In the genomic region with DNA sequence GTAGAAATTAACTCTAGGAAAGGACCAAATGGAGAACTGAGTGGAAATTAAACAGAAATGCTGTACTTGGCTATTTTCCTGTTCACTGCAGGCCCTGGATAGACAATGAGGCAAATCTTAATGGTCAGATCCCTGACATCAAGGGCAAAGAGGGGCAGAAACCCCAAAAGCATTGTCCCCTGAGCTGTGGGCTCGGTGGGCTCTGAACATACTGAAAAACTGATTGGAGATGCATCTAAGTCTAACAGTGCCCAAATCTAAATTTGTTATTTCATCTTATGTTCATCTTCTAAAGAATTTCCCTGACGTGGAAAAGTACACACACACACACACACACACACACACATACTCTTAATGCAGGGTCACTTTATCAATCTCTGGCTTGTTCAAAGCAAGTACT, we compare ENCODE assay signal across 10 mouse cellular contexts. TPM values are rescaled to one million over a fixed set of nuclear protein-coding genes. Genes with fewer than 3 reads are reported as not detected.
A peak's percentile ranks its signal among the peaks of the same experiment; 100 is the strongest.
DNase-seq lines count a peak whose midpoint lies in the region; ATAC-seq and TF ChIP-seq lines count a peak whose summit lies in the region.
"Had no signal": no experiment of that assay in that cellular context is flagged by ENCODE, and none has a peak within 500 bp of the region (broad histone marks: within the 10 kb centered on the region; RNA-seq: fewer than 3 reads in every experiment).

No protein-coding gene starts in this region.

- peak overlapping the region; percentile 96 for H3K4me3 ChIP-seq in gastrocnemius, adult 2 months
- peak overlapping the region; percentile 5 for H3K4me3 ChIP-seq in megakaryocyte, embryonic 14.5 days (replicated peaks)
- peak overlapping the region; percentile 83 for H3K4me3 ChIP-seq in limb, embryonic 14.5 days (replicated peaks; ENCODE audit: low read length)
- H3K4me3 ChIP-seq in stomach, embryonic 16.5 days (replicated peaks; ENCODE audit: low read length) = peak overlapping the region; percentile 75

- H3K36me3 ChIP-seq in megakaryocyte, embryonic 14.5 days (replicated peaks; ENCODE audit: low read length) = no peaks in the 10 kb centered on the region
- H3K36me3 ChIP-seq in limb, embryonic 14.5 days (ENCODE audit: control insufficient read depth, insufficient read depth, low read length) = no peaks in the 10 kb centered on the region
- H3K36me3 ChIP-seq in stomach, embryonic 16.5 days (ENCODE audit: control insufficient read depth, insufficient read depth, low read length) = no peaks in the 10 kb centered on the region

- no peak for ATAC-seq in megakaryocyte, adult 5-6 weeks (ENCODE audit: poor library complexity, severe bottlenecking)
- no peak for ATAC-seq in limb, embryonic 14.5 days (ENCODE audit: low FRiP score, low read depth)
- no peak for ATAC-seq in stomach, embryonic 16.5 days (ENCODE audit: insufficient read depth, low FRiP score)

- peak overlapping the region; percentile 73 for H3K4me2 ChIP-seq in limb, embryonic 14.5 days (replicated peaks; ENCODE audit: low read depth, low read length, severe bottlenecking)
- peak overlapping the region; percentile 82; the same call in 1 of the 2 replicates for H3K4me2 ChIP-seq in stomach, embryonic 16.5 days (ENCODE audit: low read depth, low read length)

- no peak for TF ChIP-seq CTCF in gastrocnemius, adult 2 months (IDR thresholded peaks at IDR 0.05)

- peaks cover 55% of the 10 kb centered on the region for H3K27me3 ChIP-seq in megakaryocyte, embryonic 14.5 days (replicated peaks)
- H3K27me3 ChIP-seq in limb, embryonic 14.5 days (ENCODE audit: control insufficient read depth, insufficient read depth, low read length) = no peaks in the 10 kb centered on the region
- no peaks in the 10 kb centered on the region for H3K27me3 ChIP-seq in stomach, embryonic 16.5 days (ENCODE audit: control insufficient read depth, insufficient read depth, low read length)

- intact Hi-C loops in gastrocnemius, adult 2 months (cut with DNase I) = loop anchor here (2.0 to 5.0 kb wide), 2 partner anchors 27 to 55 kb away; partner anchors contain the start of gene Smpd1

- DNase-seq in gastrocnemius, adult 2 months = no peak
- DNase-seq in gastrocnemius, postnatal 10 days = no peak
- no peak for DNase-seq in limb, embryonic 14.5 days (ENCODE audit: low spot score)
- DNase-seq in adrenal gland, postnatal 25 days = no peak
- DNase-seq in right cerebral cortex, postnatal 10 days (ENCODE audit: low spot score in 2 of 2) = no peak

- peak overlapping the region; percentile 74; the same call in 1 of the 2 replicates for H3K9ac ChIP-seq in limb, embryonic 14.5 days (ENCODE audit: low read depth, low read length, severe bottlenecking)
- H3K9ac ChIP-seq in stomach, embryonic 16.5 days (ENCODE audit: low read length) = peak overlapping the region; percentile 79; the same call in 1 of the 2 replicates

- WGBS in limb, embryonic 14.5 days = 87% methylated on average over 2 of the region's 2 CpGs
- WGBS in stomach, embryonic 16.5 days = 73% methylated on average over 2 of the region's 2 CpGs

- H3K27ac ChIP-seq in gastrocnemius, adult 2 months = peak overlapping the region; percentile 92; the same call in 1 of the 2 replicates
- no peak overlapping the region for H3K27ac ChIP-seq in limb, embryonic 14.5 days (replicated peaks; ENCODE audit: low read depth, low read length)
- no peak overlapping the region for H3K27ac ChIP-seq in stomach, embryonic 16.5 days (ENCODE audit: low read length)
- H3K27ac ChIP-seq: macrophage had no signal

- no peak for TF ChIP-seq POLR2A in limb, embryonic 14.5 days (IDR thresholded peaks at IDR 0.05; ENCODE audit: borderline replicate concordance, extremely low read depth, insufficient read depth, insufficient read length)

- H3K9me3 ChIP-seq in megakaryocyte, embryonic 14.5 days = peaks cover 8% of the 10 kb centered on the region
- no peaks in the 10 kb centered on the region for H3K9me3 ChIP-seq in limb, embryonic 14.5 days (ENCODE audit: control insufficient read depth, low read length)
- no peaks in the 10 kb centered on the region for H3K9me3 ChIP-seq in stomach, embryonic 16.5 days (replicated peaks; ENCODE audit: control insufficient read depth, low read length)

- peaks cover 18% of the 10 kb centered on the region for H3K4me1 ChIP-seq in megakaryocyte, embryonic 14.5 days
- H3K4me1 ChIP-seq in limb, embryonic 14.5 days (ENCODE audit: control insufficient read depth, insufficient read depth, low read length) = peaks cover 10% of the 10 kb centered on the region
- H3K4me1 ChIP-seq in stomach, embryonic 16.5 days (ENCODE audit: control insufficient read depth, insufficient read depth, low read length) = peaks cover 14% of the 10 kb centered on the region

RNA-seq across cellular contexts. Expression of gene Apbb1, which starts 0.5 kb away (rescaled TPM):
- total RNA-seq in gastrocnemius, adult 2 months (2021) = 1 to 10 TPM; 7.1 to 7.2 TPM
- 10 to 100 TPM; 10.6 to 13.0 TPM for total RNA-seq in gastrocnemius, postnatal 10 days (2021)
- 4.3 and 6.3 TPM in 2 replicates for polyA plus RNA-seq in megakaryocyte, embryonic 14.5 days (2012; ENCODE audit: insufficient read depth, low replicate concordance)
- 1.6 and 1.9 TPM in 2 replicates for total RNA-seq in megakaryocyte, adult 5-6 weeks (2015)
- 3.7 and 9.5 TPM in 2 replicates for total RNA-seq in megakaryocyte, adult 5-6 weeks (2017)
- polyA plus RNA-seq in limb, embryonic 14.5 days (2012; rRNA removed) = 55.1 and 80.3 TPM in 2 replicates
- polyA plus RNA-seq in limb, embryonic 14.5 days (2014; fragmentation: Nextera tagmentation; extraction: Ambion mirVana) = 30.3 and 34.5 TPM in 2 replicates
- polyA plus RNA-seq in stomach, embryonic 16.5 days (2015; fragmentation: Nextera tagmentation; extraction: Ambion mirVana) = 36.2 and 38.7 TPM in 2 replicates
- total RNA-seq in adrenal gland, postnatal 25 days (2021) = 13.6 and 15.0 TPM in 2 replicates

RNA-seq across cellular contexts. Expression of gene Hpx, which starts 18.0 kb away (rescaled TPM):
- not detected for total RNA-seq in gastrocnemius, adult 2 months (2021)
- total RNA-seq in gastrocnemius, postnatal 10 days (2021) = 1 to 10 TPM in 1 of 2 experiments, not detected in 1; 2.5 TPM
- not detected in 2 replicates for polyA plus RNA-seq in megakaryocyte, embryonic 14.5 days (2012; ENCODE audit: insufficient read depth, low replicate concordance)
- total RNA-seq in megakaryocyte, adult 5-6 weeks (2015) = not detected in 2 replicates
- 0.29 TPM in 1 of 2 replicates, not detected in the other for total RNA-seq in megakaryocyte, adult 5-6 weeks (2017)
- 0.96 and 1.1 TPM in 2 replicates for polyA plus RNA-seq in limb, embryonic 14.5 days (2012; rRNA removed)
- 0.26 TPM in 1 of 2 replicates, not detected in the other for polyA plus RNA-seq in limb, embryonic 14.5 days (2014; fragmentation: Nextera tagmentation; extraction: Ambion mirVana)
- polyA plus RNA-seq in stomach, embryonic 16.5 days (2015; fragmentation: Nextera tagmentation; extraction: Ambion mirVana) = 10.8 and 15.1 TPM in 2 replicates
- total RNA-seq in adrenal gland, postnatal 25 days (2021) = 0.21 and 22.0 TPM in 2 replicates
- total RNA-seq: common myeloid progenitor, adult 5-6 weeks had no signal

RNA-seq across cellular contexts. Expression of gene Smpd1, which starts 27.8 kb away (rescaled TPM):
- 10 to 100 TPM; 53.4 to 56.8 TPM for total RNA-seq in gastrocnemius, adult 2 months (2021)
- 10 to 100 TPM; 42.9 to 44.0 TPM for total RNA-seq in gastrocnemius, postnatal 10 days (2021)
- 33.2 and 48.4 TPM in 2 replicates for polyA plus RNA-seq in megakaryocyte, embryonic 14.5 days (2012; ENCODE audit: insufficient read depth, low replicate concordance)
- 25.8 and 26.1 TPM in 2 replicates for total RNA-seq in megakaryocyte, adult 5-6 weeks (2015)
- total RNA-seq in megakaryocyte, adult 5-6 weeks (2017) = 24.7 and 33.3 TPM in 2 replicates
- 33.7 and 45.5 TPM in 2 replicates for polyA plus RNA-seq in limb, embryonic 14.5 days (2012; rRNA removed)
- polyA plus RNA-seq in limb, embryonic 14.5 days (2014; fragmentation: Nextera tagmentation; extraction: Ambion mirVana) = 49.5 and 52.3 TPM in 2 replicates
- polyA plus RNA-seq in stomach, embryonic 16.5 days (2015; fragmentation: Nextera tagmentation; extraction: Ambion mirVana) = 43.3 and 48.7 TPM in 2 replicates
- 48.2 and 49.1 TPM in 2 replicates for total RNA-seq in adrenal gland, postnatal 25 days (2021)

RNA-seq across cellular contexts. Expression of gene Trim3, which starts 51.4 kb away (rescaled TPM):
- total RNA-seq in gastrocnemius, adult 2 months (2021) = 10 to 100 TPM; 14.7 to 16.4 TPM
- 10 to 100 TPM; 18.8 to 29.4 TPM for total RNA-seq in gastrocnemius, postnatal 10 days (2021)
- polyA plus RNA-seq in megakaryocyte, embryonic 14.5 days (2012; ENCODE audit: insufficient read depth, low replicate concordance) = 5.4 and 7.3 TPM in 2 replicates
- 14.8 and 19.7 TPM in 2 replicates for total RNA-seq in megakaryocyte, adult 5-6 weeks (2015)
- 10.9 and 15.3 TPM in 2 replicates for total RNA-seq in megakaryocyte, adult 5-6 weeks (2017)
- polyA plus RNA-seq in limb, embryonic 14.5 days (2012; rRNA removed) = 68.3 and 77.4 TPM in 2 replicates
- polyA plus RNA-seq in limb, embryonic 14.5 days (2014; fragmentation: Nextera tagmentation; extraction: Ambion mirVana) = 35.1 and 37.0 TPM in 2 replicates
- 29.4 and 29.7 TPM in 2 replicates for polyA plus RNA-seq in stomach, embryonic 16.5 days (2015; fragmentation: Nextera tagmentation; extraction: Ambion mirVana)
- 32.7 and 34.9 TPM in 2 replicates for total RNA-seq in adrenal gland, postnatal 25 days (2021)

RNA-seq across cellular contexts. Expression of gene Timm10b, which starts 57.9 kb away (rescaled TPM):
- total RNA-seq in gastrocnemius, adult 2 months (2021) = 10 to 100 TPM; 53.3 to 64.0 TPM
- 10 to 100 TPM; 67.5 to 79.0 TPM for total RNA-seq in gastrocnemius, postnatal 10 days (2021)
- polyA plus RNA-seq in megakaryocyte, embryonic 14.5 days (2012; ENCODE audit: insufficient read depth, low replicate concordance) = 588 and 794 TPM in 2 replicates
- 77.3 and 105 TPM in 2 replicates for total RNA-seq in megakaryocyte, adult 5-6 weeks (2015)
- 85.4 and 91.6 TPM in 2 replicates for total RNA-seq in megakaryocyte, adult 5-6 weeks (2017)
- 136 and 176 TPM in 2 replicates for polyA plus RNA-seq in limb, embryonic 14.5 days (2012; rRNA removed)
- 176 and 202 TPM in 2 replicates for polyA plus RNA-seq in limb, embryonic 14.5 days (2014; fragmentation: Nextera tagmentation; extraction: Ambion mirVana)
- 182 and 183 TPM in 2 replicates for polyA plus RNA-seq in stomach, embryonic 16.5 days (2015; fragmentation: Nextera tagmentation; extraction: Ambion mirVana)
- total RNA-seq in adrenal gland, postnatal 25 days (2021) = 125 and 142 TPM in 2 replicates

Comparison
In these comparisons a context has a peak if more than half of its experiments do, and no peak if none do; other contexts are left out.
1. H3K4me3 ChIP-seq: peak in every context shown above with its lines; median percentile 96 in gastrocnemius, adult 2 months; 83 in limb, embryonic 14.5 days; 75 in stomach, embryonic 16.5 days; 5 in megakaryocyte, embryonic 14.5 days.